Mouse (Mus musculus): Measurements from ENCODE around the gene Ppie. TPM values are rescaled to one million over a fixed set of nuclear protein-coding genes. Genes with fewer than 3 reads are reported as not detected.

Ppie gene
- total RNA-seq, 2 experiments from 2014 or later: 16.4 to 23.4 TPM

GRCm38 (mm10) chr4:123082283-123083163 lies 57.2 kb downstream of the Ppie start:
- intact Hi-C loops (cut with DNase I): loop anchor here (1.0 to 10.0 kb wide), 4 partner anchors 87 to 268 kb away; partner anchors contain the start of gene Mycl
- DNase-seq (ENCODE audit: low spot score in 2 of 2): peak; percentile 55 to 61

DNA sequence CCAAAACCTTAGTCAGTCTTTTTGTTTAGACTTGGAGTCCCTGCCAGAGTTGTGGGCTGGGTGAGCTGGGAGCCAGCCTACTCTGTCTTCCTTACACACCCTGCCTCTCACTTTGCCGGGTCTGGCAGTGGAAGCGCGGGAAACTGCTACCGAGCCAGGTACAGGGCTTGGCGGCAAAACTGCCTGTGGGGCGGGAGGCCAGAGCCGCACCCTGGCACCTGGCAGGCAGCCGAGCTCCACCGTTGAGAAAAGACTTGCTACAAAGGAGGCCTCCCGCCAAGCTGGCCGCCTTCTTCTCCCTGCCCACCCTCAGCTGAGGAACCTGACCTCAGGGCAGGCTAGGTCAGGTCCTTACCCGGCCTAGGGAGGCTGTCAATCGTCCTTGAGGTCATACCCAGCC lies 59.0 kb downstream of the Ppie start:
- DNase-seq (ENCODE audit: low spot score in 2 of 2): peak; percentile 47 to 53

GRCm38 (mm10) chr4:123078231-123078630 lies 61.5 kb downstream of the Ppie start:
- intact Hi-C loops (cut with DNase I): no loop called here
- no peak for DNase-seq (ENCODE audit: low spot score in 2 of 2)

More for the DNA sequence above, 59.0 kb downstream of the Ppie start:
- intact Hi-C loops (cut with DNase I): loop anchor here (5.0 to 10.0 kb wide), 3 partner anchors 168 to 266 kb away; no protein-coding TSS in a partner anchor

Other genes starting within 250 kb of the Ppie start
- gene Mfsd2a, start 178.8 kb downstream of the Ppie start, total RNA-seq (2021): 10 to 100 TPM; 36.9 to 50.0 TPM
- 10 to 100 TPM; 11.3 to 12.9 TPM for gene Mycl, start 144.3 kb downstream of the Ppie start, total RNA-seq (2021)
- 10 to 100 TPM; 18.2 to 23.5 TPM for gene Trit1, start 123.4 kb downstream of the Ppie start, total RNA-seq (2021)
- under 1 TPM; 0.14 to 0.15 TPM for gene Bmp8b, start 34.8 kb downstream of the Ppie start, total RNA-seq (2021)
- gene Oxct2b, start 23.7 kb downstream of the Ppie start, total RNA-seq (2021): under 1 TPM in 1 of 2 experiments, not detected in 1; 0.34 TPM
- 100 to 1,000 TPM; 549 to 564 TPM for gene Hpcal4, start 43.3 kb upstream of the Ppie start, total RNA-seq (2021)
- gene Nt5c1a, start 61.6 kb upstream of the Ppie start, total RNA-seq (2021): 10 to 100 TPM in 1 of 2 experiments, 1 to 10 TPM in 1; 8.9 to 10.0 TPM
- 1 to 10 TPM; 4.4 TPM for gene Heyl, start 93.6 kb upstream of the Ppie start, total RNA-seq (2021)
- gene Pabpc4, start 122.4 kb upstream of the Ppie start, total RNA-seq (2021): 10 to 100 TPM; 38.7 to 41.9 TPM
- gene Oxct2a, start 183.7 kb upstream of the Ppie start, total RNA-seq (2021): not detected
- under 1 TPM in 1 of 2 experiments, not detected in 1; 0.32 TPM for gene Bmp8a, start 203.3 kb upstream of the Ppie start, total RNA-seq (2021)